Mouse (Mus musculus): ENCODE results near the gene Ppp1r13l.
A peak's percentile ranks its signal among the peaks of the same experiment; 100 is the strongest.

Gene Ppp1r13l

GRCm38 (mm10) chr7:19359299-19359891 lies at the start of gene Ppp1r13l, which contains the start of gene Cd3eap:
Ppp1r13l (plus strand) TSS chr7:19359749.
Cd3eap (minus strand) TSS chr7:19359483.
- peak; percentile 90 for DNase-seq (ENCODE audit: low spot score)

GRCm38 (mm10) chr7:19309884-19310641 lies 49.5 kb upstream of the Ppp1r13l start, which contains the start of gene Fosb:
Fosb (minus strand) TSS chr7:19310051.
- DNase-seq (ENCODE audit: low spot score) = peak; percentile 97

- DNase-seq (ENCODE audit: low spot score) = no peak
These were observed 47.6 kb upstream of the Ppp1r13l start for GRCm38 (mm10) chr7:19311991-19312390.

- no peak for DNase-seq (ENCODE audit: low spot score)
These were observed 45.5 kb upstream of the Ppp1r13l start for GRCm38 (mm10) chr7:19314033-19314432.

GRCm38 (mm10) chr7:19316451-19317161 lies 42.9 kb upstream of the Ppp1r13l start:
- peak; percentile 56 for DNase-seq (ENCODE audit: low spot score)

GRCm38 (mm10) chr7:19318201-19318600 lies 41.3 kb upstream of the Ppp1r13l start:
- no peak for DNase-seq (ENCODE audit: low spot score)

- DNase-seq (ENCODE audit: low spot score) = no peak
These were observed 40.9 kb upstream of the Ppp1r13l start for GRCm38 (mm10) chr7:19318676-19319075.

GRCm38 (mm10) chr7:19319458-19319857 lies 40.1 kb upstream of the Ppp1r13l start:
- DNase-seq (ENCODE audit: low spot score) = no peak

- DNase-seq (ENCODE audit: low spot score) = peak; percentile 94
These were observed 39.6 kb upstream of the Ppp1r13l start for GRCm38 (mm10) chr7:19319906-19320305.

- no peak for DNase-seq (ENCODE audit: low spot score)
These were observed 38.9 kb upstream of the Ppp1r13l start for GRCm38 (mm10) chr7:19320637-19321036.

GRCm38 (mm10) chr7:19321464-19321863 lies 38.1 kb upstream of the Ppp1r13l start:
- DNase-seq (ENCODE audit: low spot score) = no peak

- no peak for DNase-seq (ENCODE audit: low spot score)
These were observed 37.1 kb upstream of the Ppp1r13l start for GRCm38 (mm10) chr7:19322489-19322888.

GRCm38 (mm10) chr7:19324221-19324620 lies 35.3 kb upstream of the Ppp1r13l start:
- DNase-seq (ENCODE audit: low spot score) = no peak

- DNase-seq (ENCODE audit: low spot score) = no peak
These were observed 34.0 kb upstream of the Ppp1r13l start for GRCm38 (mm10) chr7:19325262-19326199.

- peak; percentile 71 for DNase-seq (ENCODE audit: low spot score)
These were observed 33.2 kb upstream of the Ppp1r13l start for GRCm38 (mm10) chr7:19326359-19326758.

- peak; percentile 83 for DNase-seq (ENCODE audit: low spot score)
These were observed 32.4 kb upstream of the Ppp1r13l start for GRCm38 (mm10) chr7:19327128-19327527.

GRCm38 (mm10) chr7:19327782-19328181 lies 31.8 kb upstream of the Ppp1r13l start:
- DNase-seq (ENCODE audit: low spot score) = no peak

- DNase-seq (ENCODE audit: low spot score) = no peak
These were observed 31.1 kb upstream of the Ppp1r13l start for GRCm38 (mm10) chr7:19328425-19328824.

- no peak for DNase-seq (ENCODE audit: low spot score)
These were observed 27.6 kb upstream of the Ppp1r13l start for GRCm38 (mm10) chr7:19331910-19332309.

GRCm38 (mm10) chr7:19332709-19333352 lies 26.7 kb upstream of the Ppp1r13l start:
- peak; percentile 82 for DNase-seq (ENCODE audit: low spot score)

GRCm38 (mm10) chr7:19335583-19335982 lies 24.0 kb upstream of the Ppp1r13l start:
- no peak for DNase-seq (ENCODE audit: low spot score)
